Mouse (Mus musculus): ENCODE measurements at regions not wholly inside any gene's neighbourhood (a gene's known extent, or its start where the extent isn't known, plus 50 kb on each side); places are given as distances from the start of the nearest gene placed in this dataset.

DNA sequence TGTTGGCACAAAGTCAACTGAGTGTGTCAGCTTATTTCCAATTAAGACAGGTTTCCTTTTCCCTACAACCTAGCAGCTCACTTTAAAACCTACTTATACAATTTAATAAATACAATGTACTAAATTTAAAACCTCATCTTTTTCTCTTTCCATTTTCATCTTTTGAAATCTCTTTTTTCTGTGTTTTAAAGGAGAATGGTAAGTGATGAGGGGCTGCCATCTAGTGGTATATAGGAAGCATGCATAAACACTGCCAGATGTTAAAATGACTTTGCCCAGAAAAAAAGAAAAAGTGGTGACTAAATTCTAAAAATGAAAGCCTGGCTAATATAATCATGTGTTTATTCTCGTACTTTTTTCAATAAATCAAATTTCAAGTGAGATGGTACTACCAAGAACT lies 62.0 kb upstream of the Chordc1 start:
- H3K4me3 ChIP-seq (replicated peaks in 1 of 3; ENCODE audit: low read depth in 2 of 3, low read length in 2 of 3, poor library complexity in 1 of 3), result no peak overlapping the region
- TF ChIP-seq BHLHE40 (IDR thresholded peaks at IDR 0.05; ENCODE audit: low read depth, low read length) (no peak), SMC3 (IDR thresholded peaks at IDR 0.05; ENCODE audit: low read depth, low read length) (peak; percentile 75), USF1 (IDR thresholded peaks at IDR 0.05; ENCODE audit: low read depth, low read length) (no peak), ZNF384 (IDR thresholded peaks at IDR 0.05; ENCODE audit: low read depth, low read length) (peak; percentile 55), EP300 (IDR thresholded peaks at IDR 0.05; ENCODE audit: low read length) (no peak), RAD21 (IDR thresholded peaks at IDR 0.05; ENCODE audit: low read depth, low read length) (peak; percentile 92), CTCF (conservative IDR thresholded peaks at IDR 0.05 in 1 of 2, IDR thresholded peaks at IDR 0.05 in 1 of 2; ENCODE audit: low read depth in 2 of 2, low read length in 2 of 2) (peak in 1 of 2 experiments; percentile 76; a peak in 2 of 4 replicates), ZC3H11A (IDR thresholded peaks at IDR 0.05; ENCODE audit: low read depth, low read length) (peak; percentile 42; the same call in 1 of the 2 replicates), CHD2 (IDR thresholded peaks at IDR 0.05; ENCODE audit: low read length) (no peak)
- H3K27ac ChIP-seq (ENCODE audit: insufficient read depth, low read depth), result no peak overlapping the region
- H3K4me2 ChIP-seq (ENCODE audit: insufficient read depth, low read depth, poor library complexity, severe bottlenecking), result no peak overlapping the region
- DNase-seq (ENCODE audit: extremely low read depth), result peak; percentile 55
- no peaks in the 10 kb centered on the region for H3K4me1 ChIP-seq (ENCODE audit: control insufficient read depth in 1 of 2, insufficient read depth in 2 of 2)
- H3K9ac ChIP-seq (ENCODE audit: insufficient read depth, low read depth), result no peak overlapping the region
- no peaks in the 10 kb centered on the region for H3K27me3 ChIP-seq (replicated peaks)
- dilution Hi-C loops (cut with MboI; ENCODE audit: extremely low pct_ligation_motif_present, extremely low pct_unique_long_range_greater_than_20kb, low sequenced_read_pairs), result no loop called here
- H3K36me3 ChIP-seq (replicated peaks in 1 of 2; ENCODE audit: control insufficient read depth in 1 of 2, insufficient read depth in 1 of 2, low read length in 1 of 2), result no peaks in the 10 kb centered on the region
- H3K79me2 ChIP-seq (replicated peaks; ENCODE audit: control insufficient read depth, extremely low read depth, insufficient read depth, poor library complexity, severe bottlenecking), result no peaks in the 10 kb centered on the region
- in situ Hi-C loops (cut with MboI; ENCODE audit: low pct_ligation_motif_present, low pct_unique_long_range_greater_than_20kb, low sequenced_read_pairs), result no loop called here
- H3K9me3 ChIP-seq (replicated peaks; ENCODE audit: low read length), result no peaks in the 10 kb centered on the region
